Mouse (Mus musculus): ENCODE data around the gene Hs3st3b1. TPM values are rescaled to one million over a fixed set of nuclear protein-coding genes. Genes with fewer than 3 reads are reported as not detected.

The Hs3st3b1 gene
- polyA plus RNA-seq, 1 experiment from 2014 or later = 9.6 TPM

DNA sequence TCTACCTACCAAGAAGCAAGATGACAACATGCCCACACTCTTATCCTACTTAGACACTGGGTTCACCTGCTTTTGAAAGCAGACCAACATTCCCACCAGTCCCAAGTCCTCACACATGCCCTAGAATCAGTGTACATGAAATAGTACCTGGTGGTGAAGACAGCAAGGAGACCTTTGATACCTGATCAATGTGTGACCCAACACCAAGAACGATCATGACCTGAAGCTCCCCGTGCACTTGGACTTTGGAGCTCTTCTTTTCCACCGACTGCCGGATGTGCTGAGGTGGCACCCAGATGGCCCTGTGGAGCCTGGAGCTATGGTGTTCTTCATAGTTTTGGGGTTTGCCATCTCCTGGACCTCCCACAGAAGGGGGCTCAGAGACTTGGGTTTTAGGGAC lies 43.5 kb downstream of the Hs3st3b1 start:
- WGBS = 96% methylated on average over 4 of the region's 4 CpGs
- H3K9ac ChIP-seq (ENCODE audit: low read length) = no peak overlapping the region
- 0 out of 2 replicates have a peak, but pooled peaks cover 4% of the 10 kb centered on the region for H3K4me1 ChIP-seq (ENCODE audit: control insufficient read depth, insufficient read depth, low read length)
- ATAC-seq (ENCODE audit: insufficient read depth, low FRiP score) = no peak
- no peak overlapping the region for H3K4me2 ChIP-seq (ENCODE audit: low read depth, low read length)
- H3K27me3 ChIP-seq (ENCODE audit: control insufficient read depth, insufficient read depth, low read length) = no peaks in the 10 kb centered on the region
- H3K9me3 ChIP-seq (replicated peaks; ENCODE audit: control insufficient read depth, low read length) = no peaks in the 10 kb centered on the region
- no peak overlapping the region for H3K4me3 ChIP-seq (replicated peaks; ENCODE audit: low read length)
- H3K27ac ChIP-seq (ENCODE audit: low read length) = no peak overlapping the region
- H3K36me3 ChIP-seq (ENCODE audit: control insufficient read depth, insufficient read depth, low read length) = no peaks in the 10 kb centered on the region

DNA sequence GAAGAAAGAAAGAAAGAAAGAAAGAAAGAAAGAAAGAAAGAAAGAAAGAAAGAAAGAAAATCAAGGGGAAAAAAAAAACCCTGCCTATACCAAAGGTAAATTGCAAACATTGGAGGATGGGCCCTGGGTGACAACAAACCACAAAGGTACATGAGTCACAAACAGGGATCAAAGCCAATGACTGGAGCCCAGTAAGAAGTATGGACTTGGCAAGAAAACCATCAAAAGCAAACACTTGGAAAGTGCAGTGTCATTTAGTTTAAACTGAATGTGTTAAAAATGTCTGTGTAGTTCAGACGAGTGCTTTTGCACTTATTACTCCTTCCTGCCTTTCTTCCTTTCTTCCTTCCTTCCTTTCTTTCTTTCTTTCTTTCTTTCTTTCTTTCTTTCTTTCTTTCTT lies 59.3 kb downstream of the Hs3st3b1 start:
- no peaks in the 10 kb centered on the region for H3K9me3 ChIP-seq (replicated peaks; ENCODE audit: control insufficient read depth, low read length)
- no peak overlapping the region for H3K9ac ChIP-seq (ENCODE audit: low read length)
- no peak overlapping the region for H3K4me3 ChIP-seq (replicated peaks; ENCODE audit: low read length)
- no peaks in the 10 kb centered on the region for H3K36me3 ChIP-seq (ENCODE audit: control insufficient read depth, insufficient read depth, low read length)
- H3K27ac ChIP-seq (ENCODE audit: low read length) = no peak overlapping the region
- peaks cover 5% of the 10 kb centered on the region; the same call in 1 of the 2 replicates for H3K4me1 ChIP-seq (ENCODE audit: control insufficient read depth, insufficient read depth, low read length)
- WGBS = 30% methylated on average over 1 of the region's 1 CpGs
- H3K27me3 ChIP-seq (ENCODE audit: control insufficient read depth, insufficient read depth, low read length) = no peaks in the 10 kb centered on the region
- no peak for ATAC-seq (ENCODE audit: insufficient read depth, low FRiP score)
- no peak overlapping the region for H3K4me2 ChIP-seq (ENCODE audit: low read depth, low read length)

DNA sequence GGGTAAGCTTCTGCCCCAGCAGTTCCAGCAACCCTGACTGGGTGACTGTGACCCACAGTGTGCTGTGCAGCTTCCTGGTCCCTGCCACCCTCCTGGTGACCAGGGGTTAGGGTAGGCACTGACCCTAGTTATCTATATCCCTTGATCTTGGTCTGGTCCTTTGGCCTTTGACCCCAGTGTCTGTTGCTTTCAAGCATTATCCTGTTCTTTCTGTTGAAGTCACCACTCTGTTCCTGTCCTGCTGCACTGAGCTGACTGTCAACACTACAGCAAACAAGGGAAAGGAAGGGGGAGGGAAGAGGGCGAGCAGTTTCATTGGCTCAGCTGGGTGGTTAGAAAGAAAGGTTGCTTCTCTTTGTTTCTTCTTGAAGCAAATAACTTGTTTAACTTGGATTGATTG lies 60.1 kb downstream of the Hs3st3b1 start:
- ATAC-seq (ENCODE audit: insufficient read depth, low FRiP score) = peak; percentile 40; the same call in 1 of the 2 replicates
- H3K36me3 ChIP-seq (ENCODE audit: control insufficient read depth, insufficient read depth, low read length) = no peaks in the 10 kb centered on the region
- no peaks in the 10 kb centered on the region for H3K27me3 ChIP-seq (ENCODE audit: control insufficient read depth, insufficient read depth, low read length)
- WGBS = 43% methylated on average over 1 of the region's 1 CpGs
- H3K4me2 ChIP-seq (ENCODE audit: low read depth, low read length) = no peak overlapping the region
- no peaks in the 10 kb centered on the region for H3K9me3 ChIP-seq (replicated peaks; ENCODE audit: control insufficient read depth, low read length)
- H3K9ac ChIP-seq (ENCODE audit: low read length) = no peak overlapping the region
- no peak overlapping the region for H3K27ac ChIP-seq (ENCODE audit: low read length)
- no peak overlapping the region for H3K4me3 ChIP-seq (replicated peaks; ENCODE audit: low read length)
- peaks cover 5% of the 10 kb centered on the region; the same call in 1 of the 2 replicates for H3K4me1 ChIP-seq (ENCODE audit: control insufficient read depth, insufficient read depth, low read length)

DNA sequence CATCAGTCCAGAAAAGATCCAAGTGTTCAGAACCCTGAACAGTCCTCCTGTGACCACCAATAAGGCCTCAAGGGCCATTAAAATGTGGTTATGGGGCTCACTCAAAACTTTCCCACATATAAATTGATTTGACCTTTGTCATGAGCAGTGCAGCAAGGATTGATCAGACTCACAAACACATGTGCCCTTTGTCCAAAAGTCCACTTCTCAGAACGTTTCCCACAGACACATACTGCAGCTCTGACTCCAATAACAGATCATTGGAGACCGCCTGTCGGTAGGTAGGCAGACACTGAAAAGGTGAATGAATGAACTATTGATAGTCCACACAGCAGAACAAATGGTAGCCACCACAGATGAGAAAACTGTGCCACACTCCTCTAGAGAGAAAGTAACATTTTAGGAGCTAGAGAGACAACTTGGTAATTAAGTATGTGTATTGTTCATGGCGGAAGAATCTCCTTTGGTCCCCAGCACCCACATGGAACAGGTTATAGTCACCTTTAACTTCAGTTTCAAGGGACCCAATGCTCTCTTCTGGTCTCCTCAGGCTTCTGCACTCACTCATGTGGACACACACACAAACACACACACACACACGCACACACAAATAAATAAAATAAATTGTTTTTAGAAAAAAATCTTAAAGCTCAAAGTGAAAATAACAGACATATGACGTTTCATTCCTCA lies 70.9 kb downstream of the Hs3st3b1 start:
- H3K9ac ChIP-seq (ENCODE audit: low read length) = no peak overlapping the region
- no peaks in the 10 kb centered on the region for H3K9me3 ChIP-seq (replicated peaks; ENCODE audit: control insufficient read depth, low read length)
- no peak overlapping the region for H3K4me3 ChIP-seq (replicated peaks; ENCODE audit: low read length)
- no peaks in the 10 kb centered on the region for H3K27me3 ChIP-seq (ENCODE audit: control insufficient read depth, insufficient read depth, low read length)
- ATAC-seq (ENCODE audit: insufficient read depth, low FRiP score) = no peak
- 80% methylated on average over 6 of the region's 6 CpGs for WGBS
- H3K36me3 ChIP-seq (ENCODE audit: control insufficient read depth, insufficient read depth, low read length) = no peaks in the 10 kb centered on the region
- no peak overlapping the region for H3K4me2 ChIP-seq (ENCODE audit: low read depth, low read length)
- H3K27ac ChIP-seq (ENCODE audit: low read length) = no peak overlapping the region
- H3K4me1 ChIP-seq (ENCODE audit: control insufficient read depth, insufficient read depth, low read length) = no peaks in the 10 kb centered on the region

DNA sequence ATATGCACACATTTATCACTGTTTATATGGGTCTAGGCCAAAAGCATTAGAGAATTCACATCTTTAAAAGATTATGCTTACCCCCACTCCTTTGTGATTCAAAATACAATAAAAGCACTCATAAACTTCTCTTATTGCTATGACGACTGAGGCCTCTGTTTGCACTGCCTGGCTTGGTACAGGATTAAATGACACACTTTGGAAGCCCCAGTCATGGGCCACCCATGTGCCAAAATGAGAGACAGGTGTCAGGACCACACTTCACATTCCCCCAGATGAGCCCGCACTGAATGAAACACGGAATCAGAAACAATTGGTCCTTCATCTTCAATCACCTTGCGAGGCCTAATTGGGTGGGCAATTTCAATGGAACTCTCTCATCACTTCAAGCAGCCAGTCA lies 71.8 kb downstream of the Hs3st3b1 start:
- no peaks in the 10 kb centered on the region for H3K9me3 ChIP-seq (replicated peaks; ENCODE audit: control insufficient read depth, low read length)
- no peak overlapping the region for H3K4me2 ChIP-seq (ENCODE audit: low read depth, low read length)
- WGBS = 80% methylated on average over 4 of the region's 4 CpGs
- H3K36me3 ChIP-seq (ENCODE audit: control insufficient read depth, insufficient read depth, low read length) = no peaks in the 10 kb centered on the region
- H3K4me3 ChIP-seq (replicated peaks; ENCODE audit: low read length) = no peak overlapping the region
- no peak overlapping the region for H3K27ac ChIP-seq (ENCODE audit: low read length)
- no peak overlapping the region for H3K9ac ChIP-seq (ENCODE audit: low read length)
- H3K27me3 ChIP-seq (ENCODE audit: control insufficient read depth, insufficient read depth, low read length) = no peaks in the 10 kb centered on the region
- H3K4me1 ChIP-seq (ENCODE audit: control insufficient read depth, insufficient read depth, low read length) = no peaks in the 10 kb centered on the region
- ATAC-seq (ENCODE audit: insufficient read depth, low FRiP score) = no peak

DNA sequence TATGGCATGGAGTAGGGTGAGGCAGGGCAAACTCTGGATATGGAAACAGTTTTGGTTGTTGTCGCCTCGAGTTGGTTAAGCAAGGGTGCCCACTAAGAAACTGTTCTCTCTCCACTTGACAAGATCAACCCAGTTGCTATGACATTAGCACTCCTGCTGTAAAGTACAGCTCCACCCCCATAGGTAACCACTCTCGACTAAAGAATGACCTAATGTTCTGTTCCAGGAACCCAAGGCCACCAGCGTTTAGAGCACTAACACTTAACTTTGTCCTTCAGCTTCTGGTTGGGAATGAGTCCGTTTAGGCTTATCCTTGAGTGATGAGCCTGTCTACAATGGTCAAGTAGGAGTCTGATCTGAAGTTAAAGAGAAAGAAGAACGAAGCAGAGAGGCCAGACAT lies 76.7 kb downstream of the Hs3st3b1 start:
- no peak overlapping the region for H3K4me2 ChIP-seq (ENCODE audit: low read depth, low read length)
- H3K27ac ChIP-seq (ENCODE audit: low read length) = no peak overlapping the region
- no peaks in the 10 kb centered on the region for H3K36me3 ChIP-seq (ENCODE audit: control insufficient read depth, insufficient read depth, low read length)
- H3K4me1 ChIP-seq (ENCODE audit: control insufficient read depth, insufficient read depth, low read length) = peaks cover 5% of the 10 kb centered on the region; the same call in 1 of the 2 replicates
- no peak overlapping the region for H3K4me3 ChIP-seq (replicated peaks; ENCODE audit: low read length)
- no peaks in the 10 kb centered on the region for H3K9me3 ChIP-seq (replicated peaks; ENCODE audit: control insufficient read depth, low read length)
- ATAC-seq (ENCODE audit: insufficient read depth, low FRiP score) = no peak
- H3K27me3 ChIP-seq (ENCODE audit: control insufficient read depth, insufficient read depth, low read length) = no peaks in the 10 kb centered on the region
- WGBS = no CpG with 5 or more reads among the region's 6 CpGs
- H3K9ac ChIP-seq (ENCODE audit: low read length) = no peak overlapping the region

DNA sequence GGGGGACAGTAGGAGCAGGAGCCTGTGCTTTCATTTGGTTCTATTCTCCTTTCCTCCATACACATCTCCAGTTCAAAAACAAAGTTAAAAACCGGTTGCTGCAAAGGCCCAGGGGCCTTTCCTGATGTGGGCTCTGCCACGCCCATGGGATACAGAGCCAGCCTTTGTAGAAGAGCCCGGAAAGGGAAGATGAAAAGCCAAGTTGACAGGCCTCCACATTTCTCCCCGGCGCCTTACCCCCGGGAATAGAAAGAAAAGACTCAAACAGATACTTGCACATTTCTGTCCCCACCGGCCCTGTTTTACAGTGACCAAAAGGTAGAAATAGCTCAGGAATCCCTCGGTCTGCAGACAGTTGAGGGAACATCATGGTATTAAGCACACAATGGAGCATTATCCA lies 77.4 kb downstream of the Hs3st3b1 start:
- H3K9me3 ChIP-seq (replicated peaks; ENCODE audit: control insufficient read depth, low read length) = no peaks in the 10 kb centered on the region
- H3K4me2 ChIP-seq (ENCODE audit: low read depth, low read length) = no peak overlapping the region
- H3K27me3 ChIP-seq (ENCODE audit: control insufficient read depth, insufficient read depth, low read length) = no peaks in the 10 kb centered on the region
- H3K4me1 ChIP-seq (ENCODE audit: control insufficient read depth, insufficient read depth, low read length) = peaks cover 5% of the 10 kb centered on the region; the same call in 1 of the 2 replicates
- no peak overlapping the region for H3K9ac ChIP-seq (ENCODE audit: low read length)
- no peaks in the 10 kb centered on the region for H3K36me3 ChIP-seq (ENCODE audit: control insufficient read depth, insufficient read depth, low read length)
- no peak overlapping the region for H3K4me3 ChIP-seq (replicated peaks; ENCODE audit: low read length)
- 45% methylated on average over 8 of the region's 8 CpGs for WGBS
- no peak overlapping the region for H3K27ac ChIP-seq (ENCODE audit: low read length)
- no peak for ATAC-seq (ENCODE audit: insufficient read depth, low FRiP score)

DNA sequence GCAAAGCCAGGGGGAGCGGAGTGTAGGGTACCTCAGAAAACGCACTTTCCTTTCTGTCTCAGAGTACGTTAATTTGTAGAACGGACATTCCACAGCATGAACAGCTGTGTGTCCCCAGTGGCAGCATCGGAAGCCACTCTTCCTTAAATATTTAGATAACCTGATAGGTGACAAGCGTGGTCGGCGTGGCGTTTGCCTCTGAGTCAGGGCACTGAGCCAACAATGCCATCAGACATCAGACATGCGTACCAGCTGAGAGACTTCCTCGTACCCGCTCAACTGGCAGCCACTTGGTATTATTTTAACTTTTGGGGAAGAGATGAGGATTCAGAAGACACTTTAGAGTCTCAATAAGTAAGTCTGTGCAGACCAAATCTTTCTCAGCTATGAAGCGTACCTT lies 84.6 kb downstream of the Hs3st3b1 start:
- Histone ChIP-seq H3K4me2 (ENCODE audit: low read depth, low read length) (peak overlapping the region; percentile 4; the same call in 1 of the 2 replicates), H3K9ac (ENCODE audit: low read length) (no peak overlapping the region), H3K4me3 (replicated peaks; ENCODE audit: low read length) (no peak overlapping the region), H3K27me3 (ENCODE audit: control insufficient read depth, insufficient read depth, low read length) (no peaks in the 10 kb centered on the region), H3K9me3 (replicated peaks; ENCODE audit: control insufficient read depth, low read length) (no peaks in the 10 kb centered on the region), H3K27ac (ENCODE audit: low read length) (no peak overlapping the region), H3K4me1 (ENCODE audit: control insufficient read depth, insufficient read depth, low read length) (no peaks in the 10 kb centered on the region), H3K36me3 (ENCODE audit: control insufficient read depth, insufficient read depth, low read length) (no peaks in the 10 kb centered on the region)
- no peak for ATAC-seq (ENCODE audit: insufficient read depth, low FRiP score)
- WGBS = 35% methylated on average over 13 of the region's 13 CpGs

Data from stomach, embryonic 16.5 days (tissue).